Mouse (Mus musculus) 416B (cell line): ENCODE measurements around the gene Hist1h3h.
A peak's percentile ranks its signal among the peaks of the same experiment; 100 is the strongest.

Experiments
- DNase-seq: peaks from one replicate; pipeline ENCODE4 v3.0.0; 2011; ENCODE audit warnings: low read depth

Gene Hist1h3h

GRCm38 (mm10) chr13:21727948-21728572 lies 10.6 kb downstream of the Hist1h3h start:
- DNase-seq = no peak

- no peak for DNase-seq
These were observed 12.1 kb downstream of the Hist1h3h start for GRCm38 (mm10) chr13:21729544-21729943.

GRCm38 (mm10) chr13:21733466-21733865 lies 16.0 kb downstream of the Hist1h3h start:
- DNase-seq = peak; percentile 76

- DNase-seq = peak; percentile 96
These were observed 16.8 kb downstream of the Hist1h3h start for GRCm38 (mm10) chr13:21734010-21734905.

GRCm38 (mm10) chr13:21734906-21735767 lies 17.7 kb downstream of the Hist1h3h start, which contains the start of gene Hist1h4j:
Hist1h4j (plus strand) TSS chr13:21735064.
- peak; percentile 97 for DNase-seq

GRCm38 (mm10) chr13:21745006-21745405 lies 27.5 kb downstream of the Hist1h3h start:
- no peak for DNase-seq

- DNase-seq = peak; percentile 86
These were observed 32.1 kb downstream of the Hist1h3h start for GRCm38 (mm10) chr13:21749387-21750158.

GRCm38 (mm10) chr13:21750159-21751017 lies 32.9 kb downstream of the Hist1h3h start, which contains the start of gene Hist1h4k:
Hist1h4k (minus strand) TSS chr13:21750505.
- peak; percentile 97 for DNase-seq

- DNase-seq = peak; percentile 70
These were observed 34.0 kb downstream of the Hist1h3h start for GRCm38 (mm10) chr13:21751417-21751816.

- peak; percentile 68 for DNase-seq
These were observed 34.4 kb downstream of the Hist1h3h start for GRCm38 (mm10) chr13:21751827-21752226.

GRCm38 (mm10) chr13:21752356-21752755 lies 34.9 kb downstream of the Hist1h3h start:
- DNase-seq = peak; percentile 77

GRCm38 (mm10) chr13:21753051-21753523 lies 35.6 kb downstream of the Hist1h3h start:
- peak; percentile 88 for DNase-seq

GRCm38 (mm10) chr13:21753524-21754285 lies 36.2 kb downstream of the Hist1h3h start, which contains the start of the genes Hist1h2ak and Hist1h2bn:
Hist1h2ak (minus strand) TSS chr13:21753827.
Hist1h2bn (plus strand) TSS chr13:21754123.
- DNase-seq = peak; percentile 100

- peak; percentile 93 for DNase-seq
These were observed 37.0 kb downstream of the Hist1h3h start for GRCm38 (mm10) chr13:21754294-21755001.

- peak; percentile 49 for DNase-seq
These were observed 38.2 kb downstream of the Hist1h3h start for GRCm38 (mm10) chr13:21755707-21756106.
